Mouse (Mus musculus): ENCODE measurements at regions not wholly inside any gene's neighbourhood (a gene's known extent, or its start where the extent isn't known, plus 50 kb on each side); places are given as distances from the start of the nearest gene placed in this dataset.
A peak's percentile ranks its signal among the peaks of the same experiment; 100 is the strongest.

- no peak for DNase-seq
Measured at GRCm38 (mm10) chr3:136611682-136612081, 58.2 kb upstream of the Ppp3ca start.

- no peak for DNase-seq
Measured at GRCm38 (mm10) chr3:136610556-136610924, 59.4 kb upstream of the Ppp3ca start.

- DNase-seq = peak; percentile 62
Measured at GRCm38 (mm10) chr3:136609855-136610555, 59.9 kb upstream of the Ppp3ca start.

GRCm38 (mm10) chr3:136601706-136602105 lies 68.2 kb upstream of the Ppp3ca start:
- DNase-seq = no peak

- no peak for DNase-seq
Measured at GRCm38 (mm10) chr3:136583937-136584336, 86.0 kb upstream of the Ppp3ca start.

GRCm38 (mm10) chr3:136578016-136578415 lies 91.9 kb upstream of the Ppp3ca start:
- no peak for DNase-seq

GRCm38 (mm10) chr3:136570517-136570916 lies 99.4 kb upstream of the Ppp3ca start:
- peak; percentile 5 for DNase-seq

- no peak for DNase-seq
Measured at GRCm38 (mm10) chr3:136556488-136556887, 113.4 kb upstream of the Ppp3ca start.

GRCm38 (mm10) chr3:136549471-136549870 lies 120.5 kb upstream of the Ppp3ca start:
- peak; percentile 17 for DNase-seq

- no peak for DNase-seq
Measured at GRCm38 (mm10) chr3:136531604-136532003, 138.3 kb upstream of the Ppp3ca start.

GRCm38 (mm10) chr3:136508575-136508974 lies 161.3 kb upstream of the Ppp3ca start:
- no peak for DNase-seq

- no peak for DNase-seq
Measured at GRCm38 (mm10) chr3:136507070-136507469, 162.9 kb upstream of the Ppp3ca start.

GRCm38 (mm10) chr3:136494831-136495230 lies 169.0 kb upstream of the Bank1 start:
- DNase-seq = no peak

GRCm38 (mm10) chr3:136491683-136492082 lies 165.8 kb upstream of the Bank1 start:
- DNase-seq = no peak

- DNase-seq = no peak
Measured at GRCm38 (mm10) chr3:136471693-136472092, 145.8 kb upstream of the Bank1 start.

- no peak for DNase-seq
Measured at GRCm38 (mm10) chr3:136462747-136463146, 136.9 kb upstream of the Bank1 start.

- no peak for DNase-seq
Measured at GRCm38 (mm10) chr3:136456471-136457117, 130.7 kb upstream of the Bank1 start.

- DNase-seq = no peak
Measured at GRCm38 (mm10) chr3:136455651-136456470, 130.0 kb upstream of the Bank1 start.

GRCm38 (mm10) chr3:136454967-136455366 lies 129.1 kb upstream of the Bank1 start:
- DNase-seq = no peak

GRCm38 (mm10) chr3:136450986-136451774 lies 125.3 kb upstream of the Bank1 start:
- DNase-seq = no peak

GRCm38 (mm10) chr3:136450361-136450895 lies 124.6 kb upstream of the Bank1 start:
- DNase-seq = no peak

GRCm38 (mm10) chr3:136449364-136449763 lies 123.5 kb upstream of the Bank1 start:
- DNase-seq = no peak

GRCm38 (mm10) chr3:136444598-136444997 lies 118.7 kb upstream of the Bank1 start:
- DNase-seq = no peak

Measured in kidney, adult 11 months (tissue).